19 mouse cellular contexts compared by ENCODE assay signal in the genomic region with DNA sequence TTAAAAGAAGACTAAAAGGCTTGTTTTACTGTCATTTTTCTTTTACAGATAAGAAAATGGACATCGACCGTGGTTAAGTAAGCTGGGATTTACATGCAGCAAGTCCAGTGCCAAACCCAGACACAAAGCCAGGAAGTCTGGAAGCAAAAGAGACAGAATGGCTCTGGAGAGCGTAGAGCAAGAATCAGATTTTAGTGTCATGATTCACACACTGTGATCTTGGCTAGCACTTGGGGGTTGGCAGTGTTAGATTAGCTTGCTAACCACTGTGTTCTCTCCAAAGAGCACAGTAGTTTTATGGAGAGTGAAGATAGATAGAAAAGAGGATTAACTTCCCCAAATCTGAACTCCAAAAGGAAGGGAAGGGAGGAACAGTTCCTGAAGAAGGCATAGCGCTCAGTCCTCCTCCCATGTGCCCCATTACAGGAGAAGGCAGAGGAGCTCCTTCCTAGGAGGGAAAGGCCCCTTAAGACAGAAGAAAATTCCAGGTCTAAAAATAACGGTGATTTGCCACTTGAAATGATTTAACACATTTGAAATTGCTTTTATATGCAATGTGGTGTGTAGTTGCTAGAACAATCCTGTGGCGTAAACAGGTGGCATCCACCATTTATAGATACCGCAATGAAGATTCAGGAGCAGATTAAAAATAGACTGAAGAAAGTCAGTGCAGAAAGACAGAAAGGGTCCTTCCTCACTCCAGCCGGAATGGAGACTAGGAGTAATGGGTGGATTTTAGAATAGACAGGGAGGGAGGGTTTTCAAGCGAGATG. TPM values are rescaled to one million over a fixed set of nuclear protein-coding genes. Genes with fewer than 3 reads are reported as not detected.
DNase-seq lines count a peak whose midpoint lies in the region; ATAC-seq and TF ChIP-seq lines count a peak whose summit lies in the region.
"Had no signal": no experiment of that assay in that cellular context is flagged by ENCODE, and none has a peak within 500 bp of the region (broad histone marks: within the 10 kb centered on the region; RNA-seq: fewer than 3 reads in every experiment).

No protein-coding gene starts in this region.

- H3K4me2 ChIP-seq in heart, postnatal 0 days (ENCODE audit: low read depth, low read length) = no peak overlapping the region
- no peak overlapping the region for H3K4me2 ChIP-seq in hindbrain, embryonic 14.5 days (replicated peaks)
- H3K4me2 ChIP-seq in kidney, embryonic 14.5 days (replicated peaks; ENCODE audit: low read depth, low read length) = no peak overlapping the region
- H3K4me2 ChIP-seq: heart, embryonic 13.5 days; hindbrain, embryonic 12.5 days; liver, embryonic 11.5 days; midbrain, embryonic 11.5 days; stomach, embryonic 15.5 days had no signal

- no peak for TF ChIP-seq EP300 in heart, postnatal 0 days (IDR thresholded peaks at IDR 0.05; ENCODE audit: low read depth)

- H3K27ac ChIP-seq in heart, postnatal 0 days (ENCODE audit: low read depth) = no peak overlapping the region
- H3K27ac ChIP-seq in hindbrain, embryonic 14.5 days = no peak overlapping the region
- no peak overlapping the region for H3K27ac ChIP-seq in kidney, embryonic 14.5 days (ENCODE audit: low read depth, low read length)
- H3K27ac ChIP-seq: heart, embryonic 13.5 days; hindbrain, embryonic 12.5 days; stomach, embryonic 15.5 days had no signal

- DNase-seq in adrenal gland, postnatal 14 days = peak; percentile 7
- no peak for DNase-seq in adrenal gland, adult 18-20 months (ENCODE audit: low spot score in 2 of 2)
- peak; percentile 16 for DNase-seq in heart, postnatal 0 days (ENCODE audit: low spot score)
- no peak for DNase-seq in heart, postnatal 14 days
- peak; percentile 11 for DNase-seq in MN1 (ENCODE audit: low spot score)
- DNase-seq in gastrocnemius, postnatal 25 days = peak; percentile 11
- DNase-seq in hindbrain, embryonic 14.5 days (ENCODE audit: low spot score) = no peak
- DNase-seq: cerebellum, adult 11-12 months; embryo, embryonic 11 days; thymus, postnatal 36 days had no signal

- H3K4me3 ChIP-seq in heart, postnatal 0 days (ENCODE audit: low read depth, low read length) = no peak overlapping the region
- no peak overlapping the region for H3K4me3 ChIP-seq in hindbrain, embryonic 14.5 days (replicated peaks; ENCODE audit: low read length)
- no peak overlapping the region for H3K4me3 ChIP-seq in kidney, embryonic 14.5 days (ENCODE audit: low read length)
- H3K4me3 ChIP-seq: heart, embryonic 13.5 days; hindbrain, embryonic 12.5 days; stomach, embryonic 15.5 days had no signal

- no peak for TF ChIP-seq CTCF in heart, postnatal 0 days (IDR thresholded peaks at IDR 0.05; ENCODE audit: low read depth)

- H3K27me3 ChIP-seq in heart, postnatal 0 days (ENCODE audit: control insufficient read depth, insufficient read depth, low read length) = no peaks in the 10 kb centered on the region
- H3K27me3 ChIP-seq in hindbrain, embryonic 14.5 days (ENCODE audit: control insufficient read depth, insufficient read depth, low read length) = no peaks in the 10 kb centered on the region
- no peaks in the 10 kb centered on the region for H3K27me3 ChIP-seq in kidney, embryonic 14.5 days (ENCODE audit: control insufficient read depth, insufficient read depth, low read length)
- H3K27me3 ChIP-seq: heart, embryonic 13.5 days; hindbrain, embryonic 12.5 days; stomach, embryonic 15.5 days had no signal

- intact Hi-C loops in heart, postnatal 14 days (cut with DNase I) = no loop called here

- H3K4me1 ChIP-seq in heart, postnatal 0 days (ENCODE audit: control insufficient read depth, insufficient read depth) = 0 out of 2 replicates have a peak, but pooled peaks cover 3% of the 10 kb centered on the region
- H3K4me1 ChIP-seq in hindbrain, embryonic 14.5 days (replicated peaks; ENCODE audit: control insufficient read depth, insufficient read depth, low read length) = no peaks in the 10 kb centered on the region
- H3K4me1 ChIP-seq in kidney, embryonic 14.5 days (ENCODE audit: control insufficient read depth, insufficient read depth, low read length) = 0 out of 2 replicates have a peak, but pooled peaks cover 3% of the 10 kb centered on the region
- H3K4me1 ChIP-seq: hindbrain, embryonic 12.5 days; stomach, embryonic 15.5 days had no signal

- no peak overlapping the region for H3K9ac ChIP-seq in heart, postnatal 0 days (replicated peaks; ENCODE audit: low read depth, low read length)
- no peak overlapping the region for H3K9ac ChIP-seq in hindbrain, embryonic 14.5 days
- H3K9ac ChIP-seq in kidney, embryonic 14.5 days (ENCODE audit: low read depth, low read length) = no peak overlapping the region
- H3K9ac ChIP-seq: heart, embryonic 13.5 days; hindbrain, embryonic 12.5 days; stomach, embryonic 15.5 days had no signal

- H3K36me3 ChIP-seq in heart, postnatal 0 days (replicated peaks; ENCODE audit: control insufficient read depth, insufficient read depth, low read length) = no peaks in the 10 kb centered on the region
- no peaks in the 10 kb centered on the region for H3K36me3 ChIP-seq in hindbrain, embryonic 14.5 days (replicated peaks; ENCODE audit: control insufficient read depth, insufficient read depth)
- no peaks in the 10 kb centered on the region for H3K36me3 ChIP-seq in kidney, embryonic 14.5 days (ENCODE audit: control insufficient read depth, insufficient read depth, low read length)
- H3K36me3 ChIP-seq: heart, embryonic 13.5 days; hindbrain, embryonic 12.5 days; stomach, embryonic 15.5 days had no signal

- WGBS in heart, postnatal 0 days = 65% methylated on average over 9 of the region's 9 CpGs
- 92% methylated on average over 9 of the region's 9 CpGs for WGBS in hindbrain, embryonic 14.5 days
- WGBS in kidney, embryonic 14.5 days = 93% methylated on average over 9 of the region's 9 CpGs

- no peaks in the 10 kb centered on the region for H3K9me3 ChIP-seq in heart, postnatal 0 days (replicated peaks; ENCODE audit: control insufficient read depth, low read length)
- H3K9me3 ChIP-seq in hindbrain, embryonic 14.5 days (ENCODE audit: control insufficient read depth, low read length) = no peaks in the 10 kb centered on the region
- no peaks in the 10 kb centered on the region for H3K9me3 ChIP-seq in kidney, embryonic 14.5 days (ENCODE audit: control insufficient read depth, low read length)
- H3K9me3 ChIP-seq: heart, embryonic 13.5 days; hindbrain, embryonic 12.5 days; stomach, embryonic 15.5 days had no signal

- ATAC-seq in heart, postnatal 0 days (ENCODE audit: insufficient read depth, low read depth) = no peak
- ATAC-seq in hindbrain, embryonic 14.5 days (ENCODE audit: low FRiP score) = no peak
- no peak for ATAC-seq in kidney, embryonic 14.5 days (ENCODE audit: low FRiP score, low TSS enrichment)
- ATAC-seq: intestine, postnatal 0 days had no signal

RNA-seq across cellular contexts. Expression of a gene that starts 22.7 kb away (rescaled TPM):
- not detected in 2 replicates for total RNA-seq in adrenal gland, postnatal 14 days (2021)
- total RNA-seq in adrenal gland, adult 18-20 months (2021) = not detected
- not detected in 2 replicates for total RNA-seq in heart, postnatal 0 days (2014; rRNA removed; ENCODE audit: low replicate concordance)
- polyA plus RNA-seq in heart, postnatal 0 days (2015; fragmentation: Nextera tagmentation; extraction: Ambion mirVana) = 0.42 and 0.63 TPM in 2 replicates
- under 1 TPM in 1 of 2 experiments, not detected in 1; 0.67 TPM for total RNA-seq in heart, postnatal 14 days (2021)
- total RNA-seq in gastrocnemius, postnatal 25 days (2021) = not detected
- 1.2 and 1.7 TPM in 2 replicates for polyA plus RNA-seq in hindbrain, embryonic 14.5 days (2014; fragmentation: Nextera tagmentation; extraction: Ambion mirVana)
- polyA plus RNA-seq in kidney, embryonic 14.5 days (2014; fragmentation: Nextera tagmentation; extraction: Ambion mirVana) = not detected in 2 replicates
- polyA plus RNA-seq: heart, embryonic 13.5 days; hindbrain, embryonic 12.5 days; large intestine, adult 2 months; liver, embryonic 11.5 days; midbrain, embryonic 11.5 days; small intestine, adult 2 months; stomach, embryonic 15.5 days had no signal

Comparison
In these comparisons a context has a peak if more than half of its experiments do, and no peak if none do; other contexts are left out.
1. DNase-seq: peak in adrenal gland, postnatal 14 days (single experiment), heart, postnatal 0 days (single experiment), MN1 (single experiment) and gastrocnemius, postnatal 25 days (single experiment); none in adrenal gland, adult 18-20 months (0 of 2), heart, postnatal 14 days (0 of 2) and hindbrain, embryonic 14.5 days (single experiment).